Mouse (Mus musculus): ENCODE results near the gene Klhl10.

The Klhl10 gene

GRCm38 (mm10) chr11:100465229-100465792 is 23.6 kb downstream of the Klhl10 start:
- no peak for DNase-seq (ENCODE audit: low spot score)

DNA sequence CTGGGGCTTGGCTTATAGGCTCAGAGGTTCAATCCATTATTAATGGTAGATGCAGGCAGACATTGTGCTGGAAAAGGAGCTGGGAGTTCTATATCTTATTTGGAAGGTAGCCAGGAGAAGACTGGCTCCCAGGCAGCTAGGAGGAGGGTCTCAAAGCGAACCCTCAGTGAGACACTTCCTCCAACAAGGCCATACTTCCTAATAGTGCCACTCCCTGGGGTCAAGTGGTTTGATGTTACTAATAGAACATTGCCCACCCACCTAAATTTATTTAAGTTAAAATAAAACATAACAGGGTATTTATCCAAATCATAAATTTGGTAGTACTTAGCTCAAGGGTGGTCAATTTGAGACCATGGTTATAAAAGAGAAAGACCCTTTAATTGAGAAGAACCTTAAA is 24.1 kb downstream of the Klhl10 start:
- no peak for DNase-seq (ENCODE audit: low spot score)

DNA sequence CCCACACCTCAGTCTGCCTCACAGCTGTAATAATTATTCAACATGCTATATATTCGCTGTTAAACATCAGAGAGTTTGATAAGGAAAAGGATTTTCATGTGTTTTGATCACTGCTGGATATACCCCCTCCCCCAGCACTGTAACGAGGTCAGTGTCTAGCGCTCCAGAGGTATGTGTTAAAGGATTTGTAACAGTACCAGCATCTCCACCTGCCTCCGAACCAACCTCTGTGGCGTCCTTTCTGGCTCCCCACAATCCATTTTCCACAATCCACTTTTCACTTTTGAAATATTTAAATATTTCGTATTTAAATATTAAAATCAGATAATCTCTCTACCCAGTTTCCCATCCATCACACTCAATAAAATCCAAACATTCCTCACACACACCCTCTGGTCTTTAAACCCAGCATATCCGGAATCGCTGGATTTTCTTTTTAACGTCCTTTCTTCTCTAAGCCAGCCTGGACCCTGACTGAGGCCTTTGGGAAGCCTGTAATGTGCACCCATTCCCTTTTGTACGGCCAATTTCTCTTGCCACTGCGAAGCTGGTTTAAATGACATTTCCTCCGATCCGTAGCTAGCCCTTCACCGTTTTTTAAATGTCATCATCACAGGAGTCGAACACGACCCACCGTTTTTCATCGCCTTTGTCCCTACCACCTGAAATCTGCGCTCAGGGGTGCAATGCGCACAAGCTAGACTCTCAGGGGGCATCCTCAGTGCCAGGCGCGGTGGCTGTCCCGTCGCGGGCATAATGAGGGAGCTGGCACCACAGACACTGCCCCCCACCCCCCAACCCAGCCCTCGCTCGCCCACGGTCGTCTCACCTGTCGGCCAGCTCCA is 29.9 kb downstream of the Klhl10 start:
- DNase-seq (ENCODE audit: low spot score): peak; percentile 20

GRCm38 (mm10) chr11:100472197-100472934 is 30.6 kb downstream of the Klhl10 start, which contains the start of gene Klhl11:
Gene Klhl11, minus strand, starts transcription at chr11:100472741.
- DNase-seq (ENCODE audit: low spot score): peak; percentile 91

GRCm38 (mm10) chr11:100472935-100473295 is 31.2 kb downstream of the Klhl10 start:
- DNase-seq (ENCODE audit: low spot score): no peak

- DNase-seq (ENCODE audit: low spot score): no peak
These were observed 34.6 kb downstream of the Klhl10 start for GRCm38 (mm10) chr11:100476281-100476680.

DNA sequence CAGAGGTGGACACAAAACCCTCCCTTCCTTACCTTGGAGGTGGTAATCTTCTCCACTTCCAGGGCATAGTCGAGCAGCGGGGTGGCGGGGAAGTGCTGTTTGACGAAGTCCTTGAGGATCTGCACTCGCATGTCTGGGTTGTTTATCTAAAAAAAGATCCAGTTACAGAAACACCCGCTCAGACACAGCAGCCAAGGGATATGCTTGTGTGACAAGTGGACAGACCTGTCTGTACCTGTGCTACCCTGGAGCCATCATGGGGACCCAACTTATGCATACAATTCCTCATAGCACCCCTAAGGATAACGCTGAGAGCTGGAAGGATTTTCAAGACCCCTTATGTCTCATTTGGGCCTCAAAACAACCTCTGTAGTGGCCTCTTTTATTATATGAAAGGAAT is 37.4 kb downstream of the Klhl10 start:
- no peak for DNase-seq (ENCODE audit: low spot score)

- no peak for DNase-seq (ENCODE audit: low spot score)
These were observed 42.7 kb downstream of the Klhl10 start for GRCm38 (mm10) chr11:100484461-100484860.

GRCm38 (mm10) chr11:100485801-100486538 is 44.3 kb downstream of the Klhl10 start:
- DNase-seq (ENCODE audit: low spot score): peak; percentile 44

- DNase-seq (ENCODE audit: low spot score): no peak
These were observed 49.2 kb downstream of the Klhl10 start for GRCm38 (mm10) chr11:100490951-100491350.

DNA sequence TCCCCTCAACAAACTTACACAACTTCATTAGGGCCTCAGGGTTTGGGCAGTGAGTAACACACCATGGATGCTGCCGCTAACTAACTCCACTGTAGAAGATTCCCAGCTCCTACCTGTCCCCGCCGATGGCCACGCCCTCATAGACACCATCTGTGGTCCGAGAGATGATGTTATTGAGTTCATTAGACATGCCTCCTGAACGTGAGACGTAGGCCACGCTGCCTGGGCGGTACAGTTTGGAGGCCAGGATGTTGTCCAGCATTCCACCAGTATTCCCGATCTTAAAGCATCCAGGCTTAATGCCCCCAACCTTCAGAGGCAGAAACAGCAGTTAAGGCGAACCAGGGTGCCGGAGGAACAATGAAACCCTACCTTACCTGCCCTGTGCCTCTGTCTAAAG is 52.1 kb downstream of the Klhl10 start:
- DNase-seq (ENCODE audit: low spot score): no peak

DNA sequence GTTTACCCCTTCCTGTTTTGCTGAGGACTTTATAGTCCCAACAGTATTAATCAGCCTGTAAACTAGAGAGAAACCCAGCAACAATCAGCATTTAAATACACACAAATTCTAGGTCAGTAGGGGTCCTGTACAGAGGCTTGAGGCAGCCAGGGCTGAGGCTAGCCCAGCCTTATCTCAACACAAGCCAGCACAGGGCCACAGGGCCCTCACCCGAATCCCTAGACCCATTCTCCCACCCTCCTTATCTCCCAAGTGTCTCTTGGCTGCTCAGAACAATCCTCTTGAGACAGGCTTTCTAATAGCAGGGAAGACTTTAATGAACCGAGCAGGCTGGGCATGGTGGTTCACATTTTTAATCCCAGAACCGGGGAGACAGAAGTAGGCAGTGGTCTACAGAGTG is 58.5 kb downstream of the Klhl10 start:
- no peak for DNase-seq (ENCODE audit: low spot score)

GRCm38 (mm10) chr11:100500651-100501050 is 58.9 kb downstream of the Klhl10 start:
- no peak for DNase-seq (ENCODE audit: low spot score)

- DNase-seq (ENCODE audit: low spot score): no peak
These were observed 59.6 kb downstream of the Klhl10 start for GRCm38 (mm10) chr11:100501321-100501720.

GRCm38 (mm10) chr11:100504990-100505660 is 63.4 kb downstream of the Klhl10 start:
- no peak for DNase-seq (ENCODE audit: low spot score)

- DNase-seq (ENCODE audit: low spot score): no peak
These were observed 64.3 kb downstream of the Klhl10 start for GRCm38 (mm10) chr11:100505997-100506396.

Measured in c-Kit-positive CD71-positive TER-119-positive erythroid progenitor cells, embryonic 14.5 days (primary cell).